Mouse (Mus musculus) limb, embryonic 15.5 days (tissue): Measurements from ENCODE around the gene Emid1. TPM values are rescaled to one million over a fixed set of nuclear protein-coding genes. Genes with fewer than 3 reads are reported as not detected.
A peak's percentile ranks its signal among the peaks of the same experiment; 100 is the strongest.
"Not testable (repeated sequence)": the region's sequence is repeated elsewhere in the genome, so short reads cannot be mapped to it uniquely, and the experiment has no call there.

Source experiments
- ATAC-seq: fragments of 200-750 bp; cut with Nextera tagmentation; 2 replicates; pipeline ENCODE4 v1.8.0; 2017; ENCODE audit warnings: low read depth, moderate TSS enrichment; ENCODE audit not compliant: insufficient number of reproducible peaks, low FRiP score, low TSS enrichment
- H3K27ac ChIP-seq: fragments of 300-500 bp; sonication (generic); 2 replicates; pipeline ENCODE4 v1.5.1; 2015; ENCODE audit warnings: moderate library complexity, mild to moderate bottlenecking, inconsistent platforms
- H3K27me3 ChIP-seq: fragments of 300-500 bp; sonication (generic); 2 replicates; pipeline ENCODE4 v1.6.1; 2015; ENCODE audit warnings: inconsistent platforms
- H3K36me3 ChIP-seq: fragments of 300-500 bp; sonication (generic); 2 replicates; pipeline ENCODE4 v1.6.1; 2015; ENCODE audit warnings: inconsistent platforms
- H3K4me1 ChIP-seq: fragments of 300-500 bp; sonication (generic); 2 replicates; pipeline ENCODE4 v1.6.1; 2015; ENCODE audit warnings: inconsistent platforms
- H3K4me2 ChIP-seq: fragments of 300-500 bp; sonication (generic); 2 replicates; pipeline ENCODE4 v1.6.1; 2015; ENCODE audit warnings: mild to moderate bottlenecking, inconsistent platforms
- H3K4me3 ChIP-seq: fragments of 300-500 bp; sonication (generic); 2 replicates; pipeline ENCODE4 v1.5.1; 2015; ENCODE audit warnings: mild to moderate bottlenecking, inconsistent platforms
- H3K9ac ChIP-seq: fragments of 300-500 bp; sonication (generic); 2 replicates; pipeline ENCODE4 v1.6.1; 2015; ENCODE audit warnings: inconsistent platforms
- H3K9me3 ChIP-seq: fragments of 300-500 bp; sonication (generic); 2 replicates; pipeline ENCODE4 v1.6.1; 2016; ENCODE audit warnings: inconsistent platforms
- whole genome bisulfite sequencing: fragments of 180-500 bp; shearing (Covaris S2); methylation state at CpG from one replicate; pipeline ENCODE4 v1.1.7; 2015; 5-methylcytosine and 5-hydroxymethylcytosine counted together
- polyA plus RNA-seq: library from polyadenylated mRNA; unstranded; fragments of >200 nt; fragmentation: Nextera tagmentation; extraction: Ambion mirVana; gene quantifications from 2 replicates; pipeline ENCODE4 v1.2.1, GENCODE M21; 2015

The Emid1 gene
- polyA plus RNA-seq, 1 experiment from 2014 or later, result 39.1 TPM

DNA sequence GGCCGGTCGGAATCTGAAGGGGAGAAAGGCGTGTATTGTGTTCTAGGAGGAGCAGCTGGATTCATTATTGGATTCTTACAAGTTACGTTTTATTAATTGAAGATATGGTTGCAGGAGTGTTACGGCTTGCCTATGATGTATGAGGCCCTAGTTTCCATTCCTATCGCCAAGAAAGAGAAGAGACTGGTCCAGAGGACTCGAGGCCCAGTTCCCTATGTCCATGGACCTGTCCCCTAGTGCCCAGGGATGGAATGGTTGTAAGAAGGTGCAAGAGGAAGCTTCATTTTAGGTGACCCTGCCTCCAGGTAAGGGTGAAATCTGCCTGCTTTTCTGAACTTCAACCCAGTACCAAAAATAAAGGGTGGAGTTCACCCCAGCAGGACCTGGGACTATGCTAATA is 51.8 kb downstream of the Emid1 start:
- Histone ChIP-seq H3K27ac (peak overlapping the region; percentile 99), H3K9ac (peak overlapping the region; percentile 99), H3K27me3 (no peaks in the 10 kb centered on the region), H3K4me3 (peak overlapping the region; percentile 98), H3K4me1 (peaks cover 31% of the 10 kb centered on the region), H3K36me3 (peaks cover 23% of the 10 kb centered on the region), H3K4me2 (peak overlapping the region; percentile 83), H3K9me3 (no peaks in the 10 kb centered on the region)
- WGBS, result 3% methylated on average over 7 of the region's 7 CpGs
- ATAC-seq, result no peak

DNA sequence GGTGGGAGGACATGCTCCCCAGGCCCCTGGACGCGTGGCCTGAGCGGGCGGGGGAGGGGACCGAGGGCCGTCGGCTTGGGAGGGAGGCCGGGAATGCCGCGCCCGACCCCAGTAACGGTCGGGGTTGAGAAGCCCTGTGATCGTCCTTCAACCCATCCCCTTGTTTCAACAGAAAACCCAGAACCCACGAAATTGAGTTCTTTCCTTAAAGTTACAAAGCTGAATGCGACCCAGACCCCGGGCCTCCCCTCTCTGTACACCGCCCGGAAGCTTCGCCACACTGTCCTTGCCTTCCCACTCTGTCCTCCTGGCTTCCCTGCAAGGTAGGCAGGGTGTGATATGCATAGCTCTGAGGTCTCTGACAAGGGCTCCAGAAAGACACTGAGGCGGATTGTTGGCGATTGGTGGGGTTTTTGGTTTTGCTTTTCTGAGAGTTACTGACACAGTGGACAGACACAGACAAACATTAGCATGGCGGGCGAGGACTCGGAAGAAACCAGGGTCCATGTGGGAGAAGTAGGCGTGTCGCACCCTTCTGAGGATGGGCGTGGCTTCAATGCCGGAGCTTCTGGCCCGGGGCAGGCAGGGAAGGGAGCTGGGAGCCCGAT is 52.4 kb downstream of the Emid1 start:
- peak; percentile 80 for ATAC-seq
- H3K9ac ChIP-seq, result peak overlapping the region; percentile 99
- H3K9me3 ChIP-seq, result no peaks in the 10 kb centered on the region
- H3K27me3 ChIP-seq, result no peaks in the 10 kb centered on the region
- peak overlapping the region; percentile 98 for H3K4me3 ChIP-seq
- under 1% methylated on average over 29 of the region's 31 CpGs for WGBS
- H3K27ac ChIP-seq, result peak overlapping the region; percentile 99
- H3K36me3 ChIP-seq, result peaks cover 17% of the 10 kb centered on the region
- peak overlapping the region; percentile 83 for H3K4me2 ChIP-seq
- H3K4me1 ChIP-seq, result peaks cover 31% of the 10 kb centered on the region

DNA sequence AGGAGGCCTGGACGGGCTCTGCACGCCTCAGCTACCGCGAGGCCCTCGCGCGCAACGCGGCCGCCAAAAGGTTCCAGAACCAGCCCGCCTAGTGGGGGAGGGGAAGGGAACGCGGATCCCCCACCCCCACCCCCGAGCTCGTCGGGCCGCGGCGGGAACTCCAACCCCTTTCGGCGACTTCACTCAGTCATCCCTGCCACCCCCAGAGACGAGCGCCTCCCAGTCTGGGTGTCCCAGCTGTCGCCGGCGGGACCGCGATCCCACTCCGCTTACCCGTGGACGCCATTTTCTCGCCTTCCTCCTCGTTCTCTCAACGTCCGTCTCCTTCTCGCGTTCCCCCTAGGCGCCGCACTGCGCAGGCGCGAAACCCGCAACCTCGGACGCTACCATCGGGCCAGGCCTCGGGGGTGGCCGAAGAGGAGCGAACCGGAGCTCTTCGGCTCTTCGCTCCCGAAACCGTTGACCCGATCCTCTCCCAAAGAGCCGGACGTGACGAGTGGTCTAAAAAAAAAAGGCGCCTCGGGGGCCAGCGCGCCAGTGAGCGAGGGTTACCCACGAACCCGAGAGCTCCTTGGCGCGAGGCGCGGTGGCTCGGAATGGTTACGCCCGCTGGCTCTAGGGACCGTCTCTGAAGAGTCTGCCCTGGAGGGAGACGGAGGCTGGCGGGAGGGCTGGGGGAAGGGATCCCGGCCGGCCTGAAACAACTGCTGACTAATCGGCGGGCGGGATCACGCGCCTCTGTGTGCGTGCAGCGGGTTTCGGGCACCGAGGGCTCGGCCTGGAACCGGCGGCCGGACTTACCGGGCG is 53.1 kb downstream of the Emid1 start, which contains the start of the genes Rhbdd3 and Ewsr1:
TSS of gene Rhbdd3 (plus strand) at position 191 of the 807 bp plus-strand sequence.
TSS of gene Ewsr1 (minus strand) at position 531 of the 807 bp plus-strand sequence.
- H3K27me3 ChIP-seq, result no peaks in the 10 kb centered on the region
- H3K9ac ChIP-seq, result peak within 1 kb of the TSS; percentile 99
- H3K4me3 ChIP-seq, result peak within 1 kb of the TSS; percentile 98
- ATAC-seq, result peak; percentile 86
- H3K4me2 ChIP-seq, result peak within 1 kb of the TSS; percentile 83
- WGBS, result under 1% methylated on average over 88 of the region's 92 CpGs
- peaks cover 31% of the 10 kb centered on the region for H3K4me1 ChIP-seq
- H3K27ac ChIP-seq, result peak within 1 kb of the TSS; percentile 99
- no peaks in the 10 kb centered on the region for H3K9me3 ChIP-seq
- peaks cover 10% of the 10 kb centered on the region for H3K36me3 ChIP-seq

DNA sequence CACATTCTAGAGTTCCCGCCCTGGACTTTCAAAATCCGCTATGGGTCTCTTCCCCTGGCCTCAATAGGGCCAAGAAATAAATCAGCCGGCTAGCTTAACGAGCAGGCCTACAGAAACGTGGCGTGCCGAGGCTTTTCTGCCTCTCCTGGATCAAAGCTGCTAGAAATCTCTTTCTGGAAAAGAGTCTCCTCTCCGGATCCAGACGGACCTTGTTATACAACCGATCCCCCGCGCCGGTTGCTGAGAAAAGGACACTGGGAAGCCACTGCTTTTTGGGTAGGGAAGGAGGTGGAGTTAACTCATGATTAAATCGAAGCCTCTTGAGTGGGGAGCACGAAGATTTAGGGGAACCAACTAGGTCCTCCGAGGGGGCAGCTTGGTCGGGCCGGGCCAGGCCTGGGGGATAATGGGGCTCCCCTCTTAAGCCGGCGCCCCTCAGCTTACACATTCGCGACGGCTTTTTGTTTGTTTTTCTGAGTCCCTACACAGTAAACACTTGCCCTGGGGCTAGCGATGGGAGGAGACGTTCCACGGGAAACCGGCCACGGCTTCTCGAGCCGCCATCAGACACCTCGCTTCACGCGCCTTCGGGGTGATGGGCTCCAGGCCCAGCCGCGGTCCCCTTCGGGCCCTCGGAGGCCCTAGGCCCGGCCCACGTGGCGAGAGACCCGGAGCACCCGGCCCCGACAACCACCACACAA is 53.9 kb downstream of the Emid1 start:
- Histone ChIP-seq H3K36me3 (peaks cover 2% of the 10 kb centered on the region; the same call in 1 of the 2 replicates), H3K4me2 (peak overlapping the region; percentile 63), H3K27ac (peak overlapping the region; percentile 99), H3K9ac (peak overlapping the region; percentile 99), H3K4me3 (peak overlapping the region; percentile 98), H3K4me1 (peaks cover 31% of the 10 kb centered on the region), H3K9me3 (no peaks in the 10 kb centered on the region), H3K27me3 (no peaks in the 10 kb centered on the region)
- no peak for ATAC-seq
- WGBS, result under 1% methylated on average over 44 of the region's 44 CpGs

DNA sequence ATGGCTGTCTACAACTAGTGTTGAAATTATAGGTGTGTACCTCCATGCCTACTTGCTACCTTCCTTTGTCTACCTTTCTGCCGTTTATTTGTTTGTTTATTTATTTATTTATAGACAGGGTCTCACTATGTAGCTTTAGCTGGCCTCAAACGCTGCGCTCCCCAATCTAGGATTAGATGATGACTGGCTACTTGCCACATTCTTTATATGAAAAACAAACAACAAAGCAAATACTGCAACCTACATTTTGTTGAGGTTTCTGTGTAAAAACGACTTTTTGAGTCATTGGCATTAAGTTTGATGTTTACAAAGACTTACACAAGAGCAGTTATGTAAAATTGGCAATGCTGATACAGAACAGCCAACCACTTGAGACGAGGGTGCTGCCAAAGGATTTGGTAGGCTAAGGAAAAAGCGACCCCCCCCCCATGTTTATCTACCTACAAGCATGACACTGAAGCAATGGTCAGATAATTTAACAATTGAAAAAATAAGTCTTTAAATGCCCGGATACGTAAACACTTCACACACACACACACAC is 55.5 kb downstream of the Emid1 start:
- no peak overlapping the region for H3K9ac ChIP-seq
- 58% methylated on average over 8 of the region's 8 CpGs for WGBS

DNA sequence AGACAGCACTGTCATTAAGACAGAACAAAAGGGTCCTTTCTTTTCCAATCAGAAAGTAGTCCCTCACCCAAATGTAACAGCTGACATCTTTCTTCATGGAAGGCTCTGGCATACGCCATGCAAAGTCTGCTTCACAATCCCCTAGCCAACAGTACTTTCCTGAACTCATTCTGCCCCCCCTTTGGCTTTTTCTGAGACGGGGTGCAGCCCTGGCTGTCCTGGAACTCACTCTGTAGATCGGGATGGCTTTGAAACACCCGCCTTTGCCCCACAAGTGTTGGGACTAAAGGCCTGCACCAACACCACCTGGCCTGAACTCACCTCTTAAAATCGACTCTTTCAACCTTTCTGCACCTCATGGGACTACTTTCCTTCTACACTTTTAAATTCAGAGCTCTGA is 56.2 kb downstream of the Emid1 start:
- no peak overlapping the region for H3K9ac ChIP-seq
- 70% methylated on average over 5 of the region's 5 CpGs for WGBS
- ATAC-seq, result no peak
- H3K36me3 ChIP-seq, result peaks cover 12% of the 10 kb centered on the region
- H3K4me2 ChIP-seq, result no peak overlapping the region
- H3K4me1 ChIP-seq, result peaks cover 19% of the 10 kb centered on the region
- H3K9me3 ChIP-seq, result no peaks in the 10 kb centered on the region
- H3K4me3 ChIP-seq, result 0 out of 2 replicates have a peak overlapping the region, but pooled peaks have one; percentile 0
- H3K27ac ChIP-seq, result no peak overlapping the region
- no peaks in the 10 kb centered on the region for H3K27me3 ChIP-seq

More for the DNA sequence above, 55.5 kb downstream of the Emid1 start:
- ATAC-seq, result no peak
- Histone ChIP-seq H3K36me3 (peaks cover 7% of the 10 kb centered on the region), H3K27ac (no peak overlapping the region), H3K27me3 (no peaks in the 10 kb centered on the region), H3K4me3 (peak overlapping the region; percentile 98; the same call in 1 of the 2 replicates), H3K9me3 (no peaks in the 10 kb centered on the region), H3K4me1 (peaks cover 26% of the 10 kb centered on the region), H3K4me2 (peak overlapping the region; percentile 63)

DNA sequence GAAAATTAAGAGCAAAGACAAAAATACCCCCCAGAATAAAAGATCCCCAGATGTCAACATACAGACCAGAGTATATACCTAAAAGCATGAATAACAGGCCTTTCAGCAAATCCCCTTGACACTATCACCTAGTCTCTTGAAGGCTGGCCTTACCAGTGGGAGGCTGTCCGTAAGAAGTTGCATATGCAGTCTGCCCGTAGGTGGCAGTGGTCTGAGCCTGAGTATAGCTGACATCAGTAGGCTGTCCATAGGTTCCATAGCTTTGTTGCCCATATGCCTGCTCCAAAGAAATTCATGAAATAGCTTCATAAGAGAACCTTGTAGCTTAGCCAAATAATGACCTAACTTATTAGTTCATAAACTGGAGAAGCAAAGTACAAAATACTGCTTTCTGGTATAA is 60.4 kb downstream of the Emid1 start:
- H3K9ac ChIP-seq, result no peak overlapping the region
- no peak overlapping the region for H3K4me2 ChIP-seq
- no peak overlapping the region for H3K4me3 ChIP-seq
- peaks cover 8% of the 10 kb centered on the region; the same call in 1 of the 2 replicates for H3K4me1 ChIP-seq
- 47% methylated on average over 2 of the region's 2 CpGs for WGBS
- H3K27ac ChIP-seq, result no peak overlapping the region
- no peaks in the 10 kb centered on the region for H3K9me3 ChIP-seq
- no peaks in the 10 kb centered on the region for H3K27me3 ChIP-seq
- peaks cover 48% of the 10 kb centered on the region for H3K36me3 ChIP-seq
- ATAC-seq, result no peak

DNA sequence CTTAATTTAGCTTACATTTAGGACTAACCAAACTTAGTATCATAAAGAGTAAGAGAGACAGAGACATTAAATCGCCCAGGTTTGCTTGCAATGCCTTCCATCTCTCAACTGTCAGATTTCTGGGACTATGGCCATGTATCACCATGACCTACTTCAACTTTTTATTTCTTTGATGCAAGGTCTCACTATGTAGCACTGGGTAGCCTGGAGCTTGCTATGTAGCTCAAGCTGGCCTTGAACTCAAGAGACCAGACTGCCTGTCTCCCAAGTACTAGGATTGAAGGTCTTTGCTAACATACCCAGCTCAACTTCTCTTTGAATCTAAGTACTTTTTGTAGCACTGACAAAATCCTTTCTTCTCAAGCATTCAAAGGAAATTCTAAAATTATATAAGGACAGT is 62.9 kb downstream of the Emid1 start:
- 92% methylated on average over 1 of the region's 1 CpGs for WGBS
- H3K4me3 ChIP-seq, result no peak overlapping the region
- H3K4me1 ChIP-seq, result no peaks in the 10 kb centered on the region
- no peak overlapping the region for H3K4me2 ChIP-seq
- H3K36me3 ChIP-seq, result peaks cover 73% of the 10 kb centered on the region
- no peak for ATAC-seq
- no peaks in the 10 kb centered on the region for H3K9me3 ChIP-seq
- no peak overlapping the region for H3K9ac ChIP-seq
- no peaks in the 10 kb centered on the region for H3K27me3 ChIP-seq
- H3K27ac ChIP-seq, result no peak overlapping the region

DNA sequence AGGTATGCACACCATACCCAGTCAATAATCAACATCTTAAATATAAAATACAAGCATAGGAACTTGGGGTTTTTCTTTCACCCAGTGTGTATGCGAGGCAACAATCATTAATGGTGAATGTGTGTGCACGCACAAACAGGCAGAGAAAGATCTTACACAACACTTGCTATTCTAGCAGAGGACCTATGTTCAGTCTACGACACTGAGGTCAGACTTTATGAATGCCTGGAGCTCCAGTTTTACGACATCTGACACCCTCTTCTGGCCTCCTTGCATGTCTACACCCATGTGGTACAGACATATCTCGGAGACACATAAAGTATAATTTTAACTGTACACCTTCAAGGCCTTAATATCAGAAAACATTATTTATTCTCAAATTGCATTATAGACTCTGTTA is 75.2 kb downstream of the Emid1 start:
- ATAC-seq, H3K4me2 ChIP-seq, H3K4me1 ChIP-seq, H3K27me3 ChIP-seq, H3K9me3 ChIP-seq, H3K4me3 ChIP-seq, H3K9ac ChIP-seq, H3K27ac ChIP-seq: not testable (repeated sequence)
- H3K36me3 ChIP-seq, result peaks cover 75% of the 10 kb centered on the region
- WGBS, result 78% methylated on average over 4 of the region's 5 CpGs

DNA sequence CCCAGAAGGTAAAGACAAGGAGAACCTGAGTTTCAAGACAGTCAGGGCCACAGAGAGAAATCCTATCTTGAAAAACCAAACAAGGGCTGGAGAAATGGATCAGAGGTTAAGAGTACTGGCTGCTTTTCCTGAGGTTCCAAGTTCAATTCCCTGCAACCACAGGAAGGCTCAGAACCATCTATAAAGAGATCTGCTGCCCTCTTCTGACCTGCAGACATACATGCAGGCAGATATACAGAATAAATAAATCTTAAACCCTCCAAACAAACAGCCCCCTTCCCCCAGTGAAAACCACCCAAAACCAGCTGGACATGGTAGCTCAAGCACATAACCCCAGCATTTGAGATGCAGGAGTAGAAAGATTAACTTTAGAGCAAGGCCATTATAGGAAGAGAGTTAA is 76.3 kb downstream of the Emid1 start:
- no peaks in the 10 kb centered on the region for H3K27me3 ChIP-seq
- peaks cover 80% of the 10 kb centered on the region for H3K36me3 ChIP-seq
- ATAC-seq, result no peak
- H3K9ac ChIP-seq, result no peak overlapping the region
- no peaks in the 10 kb centered on the region for H3K4me1 ChIP-seq
- H3K27ac ChIP-seq, result no peak overlapping the region
- H3K4me2 ChIP-seq, result no peak overlapping the region
- no peak overlapping the region for H3K4me3 ChIP-seq
- H3K9me3 ChIP-seq, result no peaks in the 10 kb centered on the region

DNA sequence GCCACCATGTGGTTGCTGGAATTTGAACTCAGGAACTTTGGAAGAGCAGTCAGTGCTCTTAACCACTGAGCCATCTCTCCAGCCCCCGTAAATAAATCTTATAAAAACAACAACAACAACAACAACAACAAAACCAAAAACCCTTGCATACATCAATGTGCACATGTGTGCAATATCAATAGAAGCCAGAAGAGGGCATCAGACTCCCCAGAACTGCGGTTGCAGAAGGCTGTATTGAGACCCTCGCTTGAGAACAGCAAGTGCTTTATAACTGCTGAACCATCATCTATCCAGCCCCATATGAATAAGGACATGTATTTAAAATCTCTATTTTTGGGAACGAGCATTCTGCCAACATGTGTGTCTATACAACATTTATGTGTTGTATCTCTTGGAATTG is 77.2 kb downstream of the Emid1 start:
- Histone ChIP-seq H3K4me1 (no peaks in the 10 kb centered on the region), H3K9ac (no peak overlapping the region), H3K27ac (no peak overlapping the region), H3K27me3 (no peaks in the 10 kb centered on the region), H3K36me3 (peaks cover 80% of the 10 kb centered on the region), H3K9me3 (no peaks in the 10 kb centered on the region), H3K4me3 (no peak overlapping the region), H3K4me2 (no peak overlapping the region)
- no peak for ATAC-seq
- WGBS, result 70% methylated on average over 4 of the region's 4 CpGs
